Mouse (Mus musculus) kidney, postnatal 0 days (tissue): Measurements from ENCODE around the gene Zfp398. TPM values are rescaled to one million over a fixed set of nuclear protein-coding genes. Genes with fewer than 3 reads are reported as not detected.

ENCODE experiments used
- ATAC-seq: fragments of 200-750 bp; cut with Nextera tagmentation; replicated peaks from 2 replicates; pipeline ENCODE4 v1.8.0; 2017; ENCODE audit warnings: low read depth, moderate number of reproducible peaks, moderate TSS enrichment, moderate library complexity; ENCODE audit not compliant: low FRiP score
- DNase-seq: peaks from one replicate; pipeline ENCODE4 v3.0.0-alpha.2; 2016; ENCODE audit warnings: low spot score
- H3K27ac ChIP-seq: fragments of 300-500 bp; sonication (generic); 2 replicates; pipeline ENCODE4 v1.5.1; 2014; ENCODE audit warnings: mild to moderate bottlenecking
- H3K27me3 ChIP-seq: fragments of 300-500 bp; sonication (generic); 2 replicates; pipeline ENCODE4 v1.6.1; 2014; ENCODE audit warnings: low read length, mixed read lengths; ENCODE audit not compliant: insufficient read depth
- H3K36me3 ChIP-seq: fragments of 300-500 bp; sonication (generic); 2 replicates; pipeline ENCODE4 v1.6.1; 2014; ENCODE audit warnings: low read length, mixed read lengths; ENCODE audit not compliant: insufficient read depth
- H3K4me1 ChIP-seq: fragments of 300-500 bp; sonication (generic); replicated peaks from 2 replicates; pipeline ENCODE4 v1.6.1; 2014; ENCODE audit warnings: antibody characterized with exemption, low read length, mixed read lengths; ENCODE audit not compliant: insufficient read depth
- H3K4me2 ChIP-seq: fragments of 300-500 bp; sonication (generic); 2 replicates; pipeline ENCODE4 v1.6.1; 2014; ENCODE audit warnings: mild to moderate bottlenecking, low read length, moderate library complexity, mixed read lengths
- H3K4me3 ChIP-seq: fragments of 300-500 bp; sonication (generic); replicated peaks from 2 replicates; pipeline ENCODE4 v1.5.1; 2014; ENCODE audit warnings: low read depth, low read length
- H3K9ac ChIP-seq: fragments of 300-500 bp; sonication (generic); 2 replicates; pipeline ENCODE4 v1.6.1; 2014; ENCODE audit warnings: low read depth, low read length
- H3K9me3 ChIP-seq: fragments of 300-500 bp; sonication (generic); replicated peaks from 2 replicates; pipeline ENCODE4 v1.6.1; 2016; ENCODE audit warnings: low read length, inconsistent platforms, mixed read lengths
- CTCF ChIP-seq: IDR thresholded peaks from 2 replicates; pipeline ENCODE4 v1.5.1; 2016; ENCODE audit warnings: antibody characterized with exemption, low read depth, mild to moderate bottlenecking, moderate library complexity
- WGBS: fragments of 180-500 bp; shearing (Covaris S2); extraction: QIAGEN DNeasy Blood & Tissue Kit; methylation state at CpG from one replicate; pipeline ENCODE4 v1.1.7; 2014; 5-methylcytosine and 5-hydroxymethylcytosine counted together
- polyA plus RNA-seq: library from polyadenylated mRNA; unstranded; fragments of >200 nt; fragmentation: Nextera tagmentation; extraction: Ambion mirVana; gene quantifications from 2 replicates; pipeline ENCODE4 v1.2.1, GENCODE M21; 2015

The Zfp398 gene
- polyA plus RNA-seq, 1 experiment from 2014 or later: 6.7 TPM

GRCm38 (mm10) chr6:47832220-47832619 lies 3.2 kb upstream of the Zfp398 start:
- WGBS: 81% methylated on average over 1 of the region's 1 CpGs
- no peak for TF ChIP-seq CTCF
- ATAC-seq: no peak

GRCm38 (mm10) chr6:47835984-47836521 lies 592 bp downstream of the Zfp398 start:
- WGBS: under 1% methylated on average over 49 of the region's 49 CpGs
- H3K4me2 ChIP-seq: peak overlapping the region; percentile 78
- DNase-seq (peak; percentile 73), ATAC-seq (peak; percentile 79)
- peak overlapping the region; percentile 93 for H3K9ac ChIP-seq
- TF ChIP-seq CTCF: no peak
- H3K27me3 ChIP-seq: no peaks in the 10 kb centered on the region
- H3K9me3 ChIP-seq: no peaks in the 10 kb centered on the region
- H3K27ac ChIP-seq: peak overlapping the region; percentile 97
- no peaks in the 10 kb centered on the region for H3K36me3 ChIP-seq
- H3K4me3 ChIP-seq: peak overlapping the region; percentile 83
- H3K4me1 ChIP-seq: no peaks in the 10 kb centered on the region

More at GRCm38 (mm10) chr6:47832220-47832619, 3.2 kb upstream of the Zfp398 start:
- Histone ChIP-seq H3K4me3 (no peak overlapping the region), H3K27ac (no peak overlapping the region), H3K4me2 (no peak overlapping the region), H3K27me3 (no peaks in the 10 kb centered on the region), H3K9ac (no peak overlapping the region), H3K9me3 (no peaks in the 10 kb centered on the region), H3K4me1 (no peaks in the 10 kb centered on the region), H3K36me3 (no peaks in the 10 kb centered on the region)
- DNase-seq: no peak

GRCm38 (mm10) chr6:47837630-47838029 lies 2.2 kb downstream of the Zfp398 start:
- no peak for DNase-seq
- Histone ChIP-seq H3K9ac (no peak overlapping the region), H3K4me3 (no peak overlapping the region), H3K27ac (no peak overlapping the region), H3K27me3 (no peaks in the 10 kb centered on the region), H3K36me3 (no peaks in the 10 kb centered on the region), H3K4me1 (no peaks in the 10 kb centered on the region), H3K4me2 (no peak overlapping the region), H3K9me3 (no peaks in the 10 kb centered on the region)
- no peak for ATAC-seq
- TF ChIP-seq CTCF: no peak
- WGBS: 67% methylated on average over 2 of the region's 2 CpGs

GRCm38 (mm10) chr6:47841077-47841476 lies 5.6 kb downstream of the Zfp398 start:
- Histone ChIP-seq H3K4me2 (no peak overlapping the region), H3K4me3 (no peak overlapping the region), H3K9ac (no peak overlapping the region), H3K36me3 (no peaks in the 10 kb centered on the region), H3K9me3 (no peaks in the 10 kb centered on the region), H3K4me1 (no peaks in the 10 kb centered on the region), H3K27ac (no peak overlapping the region), H3K27me3 (no peaks in the 10 kb centered on the region)
- WGBS: 95% methylated on average over 1 of the region's 1 CpGs
- no peak for ATAC-seq
- no peak for DNase-seq
- no peak for TF ChIP-seq CTCF

- H3K4me1 ChIP-seq: no peaks in the 10 kb centered on the region
- 97% methylated on average over 2 of the region's 2 CpGs for WGBS
- H3K4me2 ChIP-seq: no peak overlapping the region
- DNase-seq (no peak), ATAC-seq (no peak)
- no peak overlapping the region for H3K4me3 ChIP-seq
- H3K9me3 ChIP-seq: no peaks in the 10 kb centered on the region
- no peak overlapping the region for H3K9ac ChIP-seq
- H3K27me3 ChIP-seq: no peaks in the 10 kb centered on the region
- H3K36me3 ChIP-seq: no peaks in the 10 kb centered on the region
- TF ChIP-seq CTCF: no peak
- no peak overlapping the region for H3K27ac ChIP-seq
Observed at GRCm38 (mm10) chr6:47841831-47842230, 6.4 kb downstream of the Zfp398 start.

GRCm38 (mm10) chr6:47842337-47842736 lies 6.9 kb downstream of the Zfp398 start:
- Histone ChIP-seq H3K4me3 (no peak overlapping the region), H3K36me3 (no peaks in the 10 kb centered on the region), H3K4me1 (no peaks in the 10 kb centered on the region), H3K4me2 (no peak overlapping the region), H3K9ac (no peak overlapping the region), H3K27me3 (no peaks in the 10 kb centered on the region), H3K27ac (no peak overlapping the region), H3K9me3 (no peaks in the 10 kb centered on the region)
- no peak for ATAC-seq
- no peak for DNase-seq
- WGBS: 94% methylated on average over 1 of the region's 1 CpGs
- no peak for TF ChIP-seq CTCF

- no peak for TF ChIP-seq CTCF
- H3K9me3 ChIP-seq: no peaks in the 10 kb centered on the region
- H3K27me3 ChIP-seq: no peaks in the 10 kb centered on the region
- no peak overlapping the region for H3K4me3 ChIP-seq
- no peak overlapping the region for H3K27ac ChIP-seq
- H3K4me1 ChIP-seq: no peaks in the 10 kb centered on the region
- H3K4me2 ChIP-seq: no peak overlapping the region
- no peak overlapping the region for H3K9ac ChIP-seq
- ATAC-seq (no peak), DNase-seq (no peak)
- H3K36me3 ChIP-seq: no peaks in the 10 kb centered on the region
Observed at GRCm38 (mm10) chr6:47845779-47846178, 10.3 kb downstream of the Zfp398 start.
